Mouse (Mus musculus): ENCODE data around the gene Nptn. TPM values are rescaled to one million over a fixed set of nuclear protein-coding genes. Genes with fewer than 3 reads are reported as not detected.

Gene Nptn
- polyA plus RNA-seq, 1 experiment from 2014 or later = 76.7 TPM

DNA sequence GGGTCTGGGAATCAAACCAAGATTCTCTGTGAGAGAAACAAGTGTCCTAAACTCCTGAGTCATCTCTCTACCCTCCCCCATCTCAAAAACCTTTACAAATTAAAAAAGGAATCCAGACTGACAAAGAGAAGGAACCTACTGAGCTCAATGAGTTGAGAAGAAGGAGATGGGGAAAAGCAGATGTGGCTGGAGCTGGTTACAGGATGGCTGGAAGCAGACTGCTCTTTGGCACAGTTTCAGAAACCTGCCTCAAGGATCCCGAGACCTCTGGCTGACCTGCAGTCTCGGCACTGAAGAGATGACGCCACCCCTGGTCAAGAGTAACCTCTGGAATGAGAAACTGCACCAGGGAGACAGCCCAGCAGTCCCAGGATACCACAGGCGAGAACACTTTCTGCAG is 90.4 kb downstream of the Nptn start:
- 29% methylated on average over 4 of the region's 4 CpGs for WGBS

GRCm38 (mm10) chr9:58674736-58675135 is 92.7 kb downstream of the Nptn start:
- H3K9me3 ChIP-seq = no peaks in the 10 kb centered on the region
- no peak overlapping the region for H3K4me3 ChIP-seq
- no peak overlapping the region for H3K27ac ChIP-seq
- H3K27me3 ChIP-seq = 0 out of 2 replicates have a peak, but pooled peaks cover 3% of the 10 kb centered on the region
- no peak overlapping the region for H3K9ac ChIP-seq
- H3K36me3 ChIP-seq = no peaks in the 10 kb centered on the region
- 71% methylated on average over 11 of the region's 11 CpGs for WGBS
- no peak for ATAC-seq (ENCODE audit: insufficient number of reproducible peaks, insufficient read depth, low FRiP score, low TSS enrichment)
- H3K4me1 ChIP-seq = 0 out of 2 replicates have a peak, but pooled peaks cover 9% of the 10 kb centered on the region
- H3K4me2 ChIP-seq (replicated peaks) = no peak overlapping the region

More for the DNA sequence above, 90.4 kb downstream of the Nptn start:
- no peak for ATAC-seq (ENCODE audit: insufficient number of reproducible peaks, insufficient read depth, low FRiP score, low TSS enrichment)
- Histone ChIP-seq H3K4me3 (no peak overlapping the region), H3K9me3 (no peaks in the 10 kb centered on the region), H3K9ac (no peak overlapping the region), H3K36me3 (no peaks in the 10 kb centered on the region), H3K4me2 (replicated peaks) (no peak overlapping the region), H3K4me1 (0 out of 2 replicates have a peak, but pooled peaks cover 9% of the 10 kb centered on the region), H3K27me3 (0 out of 2 replicates have a peak, but pooled peaks cover 3% of the 10 kb centered on the region), H3K27ac (no peak overlapping the region)

DNA sequence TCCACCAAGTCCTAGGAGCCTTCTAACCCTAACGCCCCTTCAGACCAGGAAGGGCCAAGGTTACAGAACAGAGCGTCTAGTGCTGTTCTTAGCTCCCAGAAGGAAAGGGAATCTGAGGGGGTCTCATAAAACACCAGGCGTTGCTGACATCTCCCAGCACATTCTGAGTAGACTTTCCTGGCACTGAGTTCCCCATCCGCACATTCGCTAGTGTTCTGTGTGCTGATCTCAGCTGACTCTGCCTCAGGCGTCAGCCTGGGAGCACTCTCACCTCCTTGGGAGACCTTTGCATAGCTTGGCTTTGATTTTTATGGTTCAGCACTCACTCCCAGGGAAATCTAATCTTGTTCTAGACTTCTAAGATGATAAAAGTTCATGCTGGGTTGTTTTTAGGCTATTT is 93.3 kb downstream of the Nptn start:
- H3K9ac ChIP-seq = no peak overlapping the region
- H3K27me3 ChIP-seq = 0 out of 2 replicates have a peak, but pooled peaks cover 3% of the 10 kb centered on the region
- no peak overlapping the region for H3K4me2 ChIP-seq (replicated peaks)
- no peak overlapping the region for H3K4me3 ChIP-seq
- no peak overlapping the region for H3K27ac ChIP-seq
- H3K9me3 ChIP-seq = no peaks in the 10 kb centered on the region
- ATAC-seq (ENCODE audit: insufficient number of reproducible peaks, insufficient read depth, low FRiP score, low TSS enrichment) = no peak
- H3K4me1 ChIP-seq = 0 out of 2 replicates have a peak, but pooled peaks cover 9% of the 10 kb centered on the region
- no peaks in the 10 kb centered on the region for H3K36me3 ChIP-seq
- WGBS = 65% methylated on average over 6 of the region's 6 CpGs

DNA sequence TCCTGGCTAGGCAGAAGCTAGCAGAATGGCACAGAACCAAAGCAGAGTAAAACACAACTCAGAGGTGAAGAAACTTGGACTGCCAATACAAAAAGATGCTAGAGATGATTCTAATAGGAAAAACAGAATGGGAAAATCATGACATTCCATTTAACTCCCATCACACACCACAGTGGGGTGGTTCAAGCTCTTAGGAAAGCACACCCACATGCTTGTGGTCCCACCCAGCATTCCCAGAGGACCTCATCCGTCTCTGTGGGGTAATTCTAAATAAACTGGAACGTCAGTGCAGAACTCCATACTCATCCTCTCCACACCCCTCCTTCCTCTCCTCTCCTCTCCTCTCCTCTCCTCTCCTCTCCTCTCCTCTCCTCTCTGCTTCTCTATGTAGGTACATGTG is 99.4 kb downstream of the Nptn start:
- Histone ChIP-seq H3K27me3 (no peaks in the 10 kb centered on the region), H3K4me3 (no peak overlapping the region), H3K27ac (no peak overlapping the region), H3K4me1 (no peaks in the 10 kb centered on the region), H3K36me3 (no peaks in the 10 kb centered on the region), H3K9me3 (no peaks in the 10 kb centered on the region), H3K9ac (no peak overlapping the region), H3K4me2 (replicated peaks) (no peak overlapping the region)
- WGBS = 65% methylated on average over 2 of the region's 2 CpGs
- ATAC-seq (ENCODE audit: insufficient number of reproducible peaks, insufficient read depth, low FRiP score, low TSS enrichment) = no peak

GRCm38 (mm10) chr9:58682106-58682505 is 100.1 kb downstream of the Nptn start:
- no peaks in the 10 kb centered on the region for H3K36me3 ChIP-seq
- H3K9ac ChIP-seq = no peak overlapping the region
- no peak overlapping the region for H3K4me2 ChIP-seq (replicated peaks)
- H3K9me3 ChIP-seq = no peaks in the 10 kb centered on the region
- ATAC-seq (ENCODE audit: insufficient number of reproducible peaks, insufficient read depth, low FRiP score, low TSS enrichment) = no peak
- no peaks in the 10 kb centered on the region for H3K27me3 ChIP-seq
- no peak overlapping the region for H3K27ac ChIP-seq
- H3K4me1 ChIP-seq = no peaks in the 10 kb centered on the region
- WGBS = 73% methylated on average over 6 of the region's 6 CpGs
- H3K4me3 ChIP-seq = no peak overlapping the region

DNA sequence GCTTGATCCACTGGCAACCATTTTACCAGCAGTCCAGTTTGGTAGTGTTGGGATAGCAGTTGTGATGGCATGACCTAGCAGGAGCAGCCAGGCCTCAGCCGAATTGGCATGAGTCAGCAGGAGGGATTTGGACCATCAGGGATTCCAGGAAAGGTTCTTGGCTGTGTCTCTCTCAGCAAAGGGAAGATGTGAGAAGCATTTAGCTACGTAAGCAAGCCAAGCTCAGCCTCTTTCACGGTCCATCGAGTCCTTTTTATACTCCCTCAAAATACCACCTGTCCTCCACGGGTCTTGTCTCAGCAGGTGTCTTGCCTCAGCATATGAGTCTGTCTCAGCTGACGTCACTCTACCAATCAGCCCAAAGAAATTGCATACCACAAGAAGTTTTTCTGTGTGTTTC is 101.3 kb downstream of the Nptn start:
- no peak overlapping the region for H3K4me3 ChIP-seq
- H3K9me3 ChIP-seq = no peaks in the 10 kb centered on the region
- WGBS = 53% methylated on average over 6 of the region's 6 CpGs
- no peak overlapping the region for H3K27ac ChIP-seq
- ATAC-seq (ENCODE audit: insufficient number of reproducible peaks, insufficient read depth, low FRiP score, low TSS enrichment) = no peak
- H3K27me3 ChIP-seq = no peaks in the 10 kb centered on the region
- H3K4me2 ChIP-seq (replicated peaks) = no peak overlapping the region
- H3K36me3 ChIP-seq = no peaks in the 10 kb centered on the region
- no peak overlapping the region for H3K9ac ChIP-seq
- H3K4me1 ChIP-seq = no peaks in the 10 kb centered on the region

DNA sequence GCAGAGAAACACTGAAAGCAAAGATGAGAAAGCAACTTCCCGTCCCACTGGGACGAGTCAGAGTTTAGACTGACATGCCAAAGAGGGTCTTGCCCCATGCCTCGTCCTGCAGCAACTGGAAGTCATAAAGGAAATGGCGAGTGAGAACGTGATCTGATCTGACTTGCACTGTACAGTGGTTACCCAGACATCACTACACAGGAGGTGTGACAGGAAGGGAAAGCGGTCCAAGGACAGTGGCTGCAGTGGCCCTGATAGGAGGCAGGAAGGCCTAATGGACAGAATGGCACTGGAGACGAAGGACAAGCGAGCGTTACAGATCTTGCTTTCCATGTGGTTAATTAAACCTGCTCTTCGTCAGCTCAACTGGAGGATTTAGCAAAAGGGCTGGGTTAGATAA is 103.2 kb downstream of the Nptn start:
- H3K4me3 ChIP-seq = no peak overlapping the region
- no peaks in the 10 kb centered on the region for H3K4me1 ChIP-seq
- H3K27me3 ChIP-seq = no peaks in the 10 kb centered on the region
- H3K4me2 ChIP-seq (replicated peaks) = no peak overlapping the region
- H3K36me3 ChIP-seq = no peaks in the 10 kb centered on the region
- 81% methylated on average over 10 of the region's 10 CpGs for WGBS
- no peak overlapping the region for H3K27ac ChIP-seq
- ATAC-seq (ENCODE audit: insufficient number of reproducible peaks, insufficient read depth, low FRiP score, low TSS enrichment) = no peak
- no peaks in the 10 kb centered on the region for H3K9me3 ChIP-seq
- no peak overlapping the region for H3K9ac ChIP-seq

DNA sequence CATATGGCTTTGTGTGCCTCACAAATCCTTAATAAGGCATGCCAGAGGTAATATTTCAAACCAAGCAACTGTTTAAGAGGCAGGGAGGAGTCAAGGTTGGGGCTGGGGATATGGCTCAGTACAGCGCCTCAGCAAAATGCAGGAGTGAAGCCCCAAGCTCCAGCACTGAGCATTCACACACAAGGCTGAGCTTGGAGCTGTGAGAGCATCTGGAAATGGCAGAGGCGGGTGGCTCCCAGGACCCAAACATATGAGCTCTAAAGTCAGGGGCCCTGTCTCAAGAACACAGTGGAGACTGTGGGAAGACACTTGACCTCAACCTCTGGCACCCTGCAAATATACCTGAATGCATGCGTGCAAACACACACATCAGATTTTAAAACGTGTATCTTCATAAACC is 106.0 kb downstream of the Nptn start:
- Histone ChIP-seq H3K27ac (no peak overlapping the region), H3K4me3 (no peak overlapping the region), H3K4me2 (replicated peaks) (no peak overlapping the region), H3K4me1 (no peaks in the 10 kb centered on the region), H3K9ac (no peak overlapping the region), H3K36me3 (no peaks in the 10 kb centered on the region), H3K9me3 (no peaks in the 10 kb centered on the region), H3K27me3 (no peaks in the 10 kb centered on the region)
- 80% methylated on average over 4 of the region's 4 CpGs for WGBS
- ATAC-seq (ENCODE audit: insufficient number of reproducible peaks, insufficient read depth, low FRiP score, low TSS enrichment) = no peak

GRCm38 (mm10) chr9:58690701-58691100 is 108.7 kb downstream of the Nptn start:
- Histone ChIP-seq H3K9ac (no peak overlapping the region), H3K4me1 (no peaks in the 10 kb centered on the region), H3K36me3 (no peaks in the 10 kb centered on the region), H3K27me3 (no peaks in the 10 kb centered on the region), H3K4me3 (no peak overlapping the region), H3K27ac (no peak overlapping the region), H3K9me3 (no peaks in the 10 kb centered on the region), H3K4me2 (replicated peaks) (no peak overlapping the region)
- WGBS = 83% methylated on average over 4 of the region's 4 CpGs
- no peak for ATAC-seq (ENCODE audit: insufficient number of reproducible peaks, insufficient read depth, low FRiP score, low TSS enrichment)

GRCm38 (mm10) chr9:58691471-58691870 is 109.4 kb downstream of the Nptn start:
- Histone ChIP-seq H3K27ac (no peak overlapping the region), H3K4me3 (no peak overlapping the region), H3K4me2 (replicated peaks) (no peak overlapping the region), H3K4me1 (no peaks in the 10 kb centered on the region), H3K9ac (no peak overlapping the region), H3K27me3 (no peaks in the 10 kb centered on the region), H3K9me3 (no peaks in the 10 kb centered on the region), H3K36me3 (no peaks in the 10 kb centered on the region)
- whole genome bisulfite sequencing = 82% methylated on average over 7 of the region's 7 CpGs
- no peak for ATAC-seq (ENCODE audit: insufficient number of reproducible peaks, insufficient read depth, low FRiP score, low TSS enrichment)

GRCm38 (mm10) chr9:58698486-58698885 is 116.4 kb downstream of the Nptn start:
- Histone ChIP-seq H3K36me3 (no peaks in the 10 kb centered on the region), H3K4me2 (replicated peaks) (no peak overlapping the region), H3K4me3 (no peak overlapping the region), H3K9ac (no peak overlapping the region), H3K27ac (no peak overlapping the region), H3K9me3 (no peaks in the 10 kb centered on the region), H3K4me1 (peaks cover 3% of the 10 kb centered on the region; the same call in 1 of the 2 replicates), H3K27me3 (no peaks in the 10 kb centered on the region)
- 94% methylated on average over 2 of the region's 2 CpGs for WGBS
- ATAC-seq (ENCODE audit: insufficient number of reproducible peaks, insufficient read depth, low FRiP score, low TSS enrichment) = no peak

DNA sequence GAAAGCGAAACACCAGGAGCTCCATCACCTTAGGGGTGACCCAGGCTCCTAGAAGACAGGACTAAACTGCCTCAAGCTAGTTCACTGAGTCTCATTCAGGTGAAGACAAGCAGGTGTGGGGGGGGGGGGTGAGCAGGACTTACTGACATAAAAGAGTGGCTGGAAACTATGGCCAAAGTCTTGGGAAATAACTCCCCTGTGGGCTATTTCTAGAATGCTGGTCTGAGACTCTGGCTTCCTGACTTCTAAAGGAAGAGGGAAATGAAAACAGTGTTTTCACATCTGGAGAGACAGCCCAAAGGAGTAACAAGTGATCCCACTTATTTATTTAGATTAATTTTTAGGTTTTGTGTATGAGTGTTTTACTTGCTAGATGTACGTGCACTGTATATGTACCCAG is 119.7 kb downstream of the Nptn start:
- ATAC-seq (ENCODE audit: insufficient number of reproducible peaks, insufficient read depth, low FRiP score, low TSS enrichment) = no peak
- 83% methylated on average over 2 of the region's 2 CpGs for WGBS
- Histone ChIP-seq H3K9ac (no peak overlapping the region), H3K36me3 (no peaks in the 10 kb centered on the region), H3K4me2 (replicated peaks) (no peak overlapping the region), H3K27me3 (no peaks in the 10 kb centered on the region), H3K4me3 (no peak overlapping the region), H3K27ac (no peak overlapping the region), H3K4me1 (peaks cover 3% of the 10 kb centered on the region; the same call in 1 of the 2 replicates), H3K9me3 (no peaks in the 10 kb centered on the region)

DNA sequence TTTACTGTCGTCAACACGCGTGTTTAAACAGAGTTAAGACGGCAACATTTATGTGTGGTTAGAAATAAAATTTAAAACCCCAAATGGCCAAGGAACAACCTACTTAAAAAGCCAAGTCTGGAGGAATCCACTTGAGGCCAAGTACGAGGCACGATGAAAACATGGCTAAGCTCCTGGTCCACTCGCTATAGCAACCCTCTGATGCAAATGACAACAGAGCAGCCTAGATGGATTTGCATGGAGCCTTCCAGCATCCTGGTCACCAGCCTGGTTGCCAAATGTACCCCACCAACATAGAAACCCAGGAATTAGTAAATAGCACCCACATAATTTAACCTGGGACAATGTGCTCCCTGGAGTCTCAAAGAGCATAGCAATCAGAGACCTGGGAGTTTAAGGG is 121.7 kb downstream of the Nptn start:
- no peaks in the 10 kb centered on the region for H3K27me3 ChIP-seq
- 85% methylated on average over 7 of the region's 7 CpGs for WGBS

More for the DNA sequence above, 121.7 kb downstream of the Nptn start:
- H3K9ac ChIP-seq = no peak overlapping the region
- no peaks in the 10 kb centered on the region for H3K9me3 ChIP-seq
- H3K4me2 ChIP-seq (replicated peaks) = no peak overlapping the region
- no peak for ATAC-seq (ENCODE audit: insufficient number of reproducible peaks, insufficient read depth, low FRiP score, low TSS enrichment)
- H3K4me1 ChIP-seq = peaks cover 3% of the 10 kb centered on the region; the same call in 1 of the 2 replicates
- H3K4me3 ChIP-seq = no peak overlapping the region
- no peaks in the 10 kb centered on the region for H3K36me3 ChIP-seq
- no peak overlapping the region for H3K27ac ChIP-seq

Data from embryonic facial prominence, embryonic 12.5 days (tissue).